Mouse (Mus musculus): ENCODE measurements around the gene Pimreg. TPM values are rescaled to one million over a fixed set of nuclear protein-coding genes. Genes with fewer than 3 reads are reported as not detected.
A peak's percentile ranks its signal among the peaks of the same experiment; 100 is the strongest.

The Pimreg gene
- polyA plus RNA-seq, 1 experiment: 0.92 TPM

- Histone ChIP-seq H3K4me3 (ENCODE audit: insufficient read depth, low read length) (no peak overlapping the region), H3K27ac (ENCODE audit: insufficient read depth, low read length) (no peak overlapping the region), H3K4me1 (ENCODE audit: control insufficient read depth, insufficient read depth, low read length) (no peaks in the 10 kb centered on the region)
- TF ChIP-seq CTCF (IDR thresholded peaks at IDR 0.05; ENCODE audit: extremely low read depth, insufficient read depth, low read length) (peak; percentile 40; the same call in 1 of the 2 replicates), POLR2A (IDR thresholded peaks at IDR 0.05; ENCODE audit: extremely low read depth, insufficient read depth, low read length) (no peak)
Observed at GRCm38 (mm10) chr11:72025843-72026242, 16.0 kb upstream of the Pimreg start.

- Histone ChIP-seq H3K4me1 (ENCODE audit: control insufficient read depth, insufficient read depth, low read length) (no peaks in the 10 kb centered on the region), H3K27ac (ENCODE audit: insufficient read depth, low read length) (no peak overlapping the region), H3K4me3 (ENCODE audit: insufficient read depth, low read length) (no peak overlapping the region)
- TF ChIP-seq POLR2A (IDR thresholded peaks at IDR 0.05; ENCODE audit: extremely low read depth, insufficient read depth, low read length): no peak
- TF ChIP-seq CTCF (IDR thresholded peaks at IDR 0.05; ENCODE audit: extremely low read depth, insufficient read depth, low read length): no peak
Observed at GRCm38 (mm10) chr11:72026516-72026915, 15.3 kb upstream of the Pimreg start.

- Histone ChIP-seq H3K4me1 (ENCODE audit: control insufficient read depth, insufficient read depth, low read length) (no peaks in the 10 kb centered on the region), H3K27ac (ENCODE audit: insufficient read depth, low read length) (no peak overlapping the region), H3K4me3 (ENCODE audit: insufficient read depth, low read length) (no peak overlapping the region)
- no peak for TF ChIP-seq CTCF (IDR thresholded peaks at IDR 0.05; ENCODE audit: extremely low read depth, insufficient read depth, low read length)
- no peak for TF ChIP-seq POLR2A (IDR thresholded peaks at IDR 0.05; ENCODE audit: extremely low read depth, insufficient read depth, low read length)
Observed at GRCm38 (mm10) chr11:72027836-72028235, 14.0 kb upstream of the Pimreg start.

GRCm38 (mm10) chr11:72029143-72029542 is 12.7 kb upstream of the Pimreg start:
- peak; percentile 62 for TF ChIP-seq CTCF (IDR thresholded peaks at IDR 0.05; ENCODE audit: extremely low read depth, insufficient read depth, low read length)
- TF ChIP-seq POLR2A (IDR thresholded peaks at IDR 0.05; ENCODE audit: extremely low read depth, insufficient read depth, low read length): no peak
- Histone ChIP-seq H3K4me3 (ENCODE audit: insufficient read depth, low read length) (no peak overlapping the region), H3K4me1 (ENCODE audit: control insufficient read depth, insufficient read depth, low read length) (no peaks in the 10 kb centered on the region), H3K27ac (ENCODE audit: insufficient read depth, low read length) (no peak overlapping the region)

- Histone ChIP-seq H3K4me1 (ENCODE audit: control insufficient read depth, insufficient read depth, low read length) (no peaks in the 10 kb centered on the region), H3K4me3 (ENCODE audit: insufficient read depth, low read length) (no peak overlapping the region), H3K27ac (ENCODE audit: insufficient read depth, low read length) (no peak overlapping the region)
- TF ChIP-seq CTCF (IDR thresholded peaks at IDR 0.05; ENCODE audit: extremely low read depth, insufficient read depth, low read length) (no peak), POLR2A (IDR thresholded peaks at IDR 0.05; ENCODE audit: extremely low read depth, insufficient read depth, low read length) (no peak)
Observed at GRCm38 (mm10) chr11:72031353-72031752, 10.5 kb upstream of the Pimreg start.

- no peak for TF ChIP-seq CTCF (IDR thresholded peaks at IDR 0.05; ENCODE audit: extremely low read depth, insufficient read depth, low read length)
- no peak for TF ChIP-seq POLR2A (IDR thresholded peaks at IDR 0.05; ENCODE audit: extremely low read depth, insufficient read depth, low read length)
- Histone ChIP-seq H3K27ac (ENCODE audit: insufficient read depth, low read length) (no peak overlapping the region), H3K4me3 (ENCODE audit: insufficient read depth, low read length) (no peak overlapping the region), H3K4me1 (ENCODE audit: control insufficient read depth, insufficient read depth, low read length) (no peaks in the 10 kb centered on the region)
Observed at GRCm38 (mm10) chr11:72032091-72032490, 9.7 kb upstream of the Pimreg start.

GRCm38 (mm10) chr11:72032589-72032988 is 9.2 kb upstream of the Pimreg start:
- no peaks in the 10 kb centered on the region for H3K4me1 ChIP-seq (ENCODE audit: control insufficient read depth, insufficient read depth, low read length)
- H3K27ac ChIP-seq (ENCODE audit: insufficient read depth, low read length): no peak overlapping the region
- no peak for TF ChIP-seq POLR2A (IDR thresholded peaks at IDR 0.05; ENCODE audit: extremely low read depth, insufficient read depth, low read length)
- no peak for TF ChIP-seq CTCF (IDR thresholded peaks at IDR 0.05; ENCODE audit: extremely low read depth, insufficient read depth, low read length)
- no peak overlapping the region for H3K4me3 ChIP-seq (ENCODE audit: insufficient read depth, low read length)

GRCm38 (mm10) chr11:72037409-72037808 is 4.4 kb upstream of the Pimreg start, which contains the start of gene Aipl1:
Gene Aipl1 (minus strand): TSS chr11:72037509.
- Histone ChIP-seq H3K4me3 (ENCODE audit: insufficient read depth, low read length) (no peak within 1 kb of the TSS), H3K27ac (ENCODE audit: insufficient read depth, low read length) (no peak within 1 kb of the TSS), H3K4me1 (ENCODE audit: control insufficient read depth, insufficient read depth, low read length) (peaks cover 4% of the 10 kb centered on the region; the same call in 1 of the 2 replicates)
- TF ChIP-seq POLR2A (IDR thresholded peaks at IDR 0.05; ENCODE audit: extremely low read depth, insufficient read depth, low read length): no peak
- TF ChIP-seq CTCF (IDR thresholded peaks at IDR 0.05; ENCODE audit: extremely low read depth, insufficient read depth, low read length): no peak

GRCm38 (mm10) chr11:72037996-72038395 is 3.8 kb upstream of the Pimreg start:
- Histone ChIP-seq H3K4me3 (ENCODE audit: insufficient read depth, low read length) (no peak overlapping the region), H3K4me1 (ENCODE audit: control insufficient read depth, insufficient read depth, low read length) (peaks cover 4% of the 10 kb centered on the region; the same call in 1 of the 2 replicates), H3K27ac (ENCODE audit: insufficient read depth, low read length) (no peak overlapping the region)
- TF ChIP-seq POLR2A (IDR thresholded peaks at IDR 0.05; ENCODE audit: extremely low read depth, insufficient read depth, low read length) (no peak), CTCF (IDR thresholded peaks at IDR 0.05; ENCODE audit: extremely low read depth, insufficient read depth, low read length) (peak; percentile 80)

GRCm38 (mm10) chr11:72039599-72040386 is 2.0 kb upstream of the Pimreg start:
- H3K4me3 ChIP-seq (ENCODE audit: insufficient read depth, low read length): 0 out of 2 replicates have a peak overlapping the region, but pooled peaks have one; percentile 2
- TF ChIP-seq POLR2A (IDR thresholded peaks at IDR 0.05; ENCODE audit: extremely low read depth, insufficient read depth, low read length): no peak
- TF ChIP-seq CTCF (IDR thresholded peaks at IDR 0.05; ENCODE audit: extremely low read depth, insufficient read depth, low read length): no peak
- no peak overlapping the region for H3K27ac ChIP-seq (ENCODE audit: insufficient read depth, low read length)
- H3K4me1 ChIP-seq (ENCODE audit: control insufficient read depth, insufficient read depth, low read length): peaks cover 4% of the 10 kb centered on the region; the same call in 1 of the 2 replicates
